Mouse (Mus musculus) kidney, postnatal 4 days (tissue): ENCODE data around the gene Rab40c.

Source experiments
- DNase-seq, 2 experiments: peaks; one replicate each; pipeline ENCODE4 v3.0.0; 2021; ENCODE audit warnings: mixed read lengths in 2 of 2

The Rab40c gene

DNA sequence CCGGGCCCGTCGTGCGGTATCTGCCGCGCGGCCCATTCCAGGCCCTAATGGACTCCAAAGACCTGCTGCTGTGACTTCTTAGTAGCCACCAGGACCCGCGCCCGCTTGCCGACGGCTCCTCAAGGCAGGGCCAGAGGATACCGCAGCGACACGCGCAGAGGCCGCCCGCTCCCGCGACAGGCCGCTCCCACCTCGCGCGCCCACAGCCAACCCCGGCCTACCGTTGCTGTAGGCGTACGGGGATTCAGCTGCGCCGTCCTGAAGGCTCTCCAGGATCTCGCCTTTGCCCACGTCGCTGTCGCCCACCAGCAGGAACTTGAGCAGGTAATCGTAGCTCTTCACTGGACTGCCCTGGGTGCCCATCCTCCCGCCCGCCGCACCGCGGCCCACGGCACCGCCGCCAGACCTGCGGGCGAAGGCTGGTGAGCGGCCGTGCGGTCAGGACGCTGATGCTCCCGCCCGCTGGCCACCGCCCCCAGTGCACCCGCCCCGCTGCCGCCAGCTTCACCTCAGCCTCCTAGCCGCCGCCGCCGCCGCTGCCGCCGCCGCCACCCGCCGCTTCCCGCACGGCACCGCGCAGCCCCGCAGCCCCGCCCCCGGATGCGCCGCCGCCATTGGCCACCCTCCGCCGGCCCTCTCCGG is at the start of gene Rab40c:
Rab40c (minus strand) TSS at position 584 of the 642 bp plus-strand sequence.
- DNase-seq: peak in 1 of 2 experiments; percentile 76

DNA sequence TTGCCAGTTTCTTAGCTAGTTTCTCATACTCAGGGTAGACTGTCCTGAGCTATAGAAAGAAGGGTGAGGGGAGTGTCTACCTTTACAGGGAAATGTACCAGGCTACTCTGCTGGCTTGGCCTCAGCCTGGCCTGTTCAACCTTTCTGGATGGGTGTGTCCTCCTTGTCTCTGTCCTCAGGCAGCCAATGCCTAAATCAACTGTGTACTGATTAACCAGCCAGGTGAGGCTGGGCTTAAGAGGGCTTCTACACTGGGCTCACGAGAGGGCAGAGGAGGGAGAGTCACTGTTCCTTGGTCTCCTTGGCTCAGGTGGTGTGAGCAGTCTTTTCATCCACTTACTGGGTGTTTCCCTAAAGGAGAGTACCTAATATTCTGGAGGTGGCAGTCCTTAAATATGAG is 48.6 kb upstream of the Rab40c start:
- DNase-seq: peak; percentile 26 to 55

DNA sequence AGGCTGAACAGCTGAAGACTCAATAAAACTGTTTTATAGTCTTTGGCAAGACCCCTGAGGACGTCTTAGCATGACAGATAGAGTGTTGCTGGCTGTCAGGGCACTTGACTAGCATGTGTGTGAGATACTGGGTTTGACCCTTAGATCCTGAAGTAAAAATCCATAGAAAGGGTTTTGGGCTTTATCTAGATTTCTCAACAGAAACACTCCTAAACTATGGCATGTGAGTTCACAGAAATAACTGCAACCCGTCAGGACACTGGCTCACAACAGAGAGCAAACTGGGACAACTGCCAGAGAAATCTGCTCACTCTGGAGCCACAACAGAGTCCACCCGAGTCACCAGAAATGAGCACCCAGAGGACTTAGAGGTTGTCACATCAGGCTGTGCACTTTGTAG is 48.1 kb upstream of the Rab40c start:
- DNase-seq: peak; percentile 28 to 41

DNA sequence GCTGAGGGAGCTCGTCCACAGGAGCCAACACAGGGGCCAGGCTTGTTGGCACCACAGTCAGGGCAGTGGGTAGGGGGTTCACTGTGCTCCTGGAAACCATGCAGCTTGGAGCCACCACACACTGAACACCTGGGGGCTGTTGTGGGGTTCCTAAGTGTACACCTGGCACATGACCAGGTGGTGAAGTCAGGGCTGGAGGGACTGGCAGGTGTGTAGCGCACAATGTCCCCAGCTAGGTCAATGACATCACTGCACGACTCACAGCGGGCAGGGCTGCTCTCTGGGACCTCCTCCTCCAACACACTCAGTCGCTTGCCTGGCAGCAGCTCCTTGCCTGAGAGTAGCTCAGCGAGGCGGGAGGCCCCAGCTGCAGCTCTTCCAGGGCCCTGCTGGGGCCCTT is 44.7 kb upstream of the Rab40c start:
- no peak for DNase-seq

DNA sequence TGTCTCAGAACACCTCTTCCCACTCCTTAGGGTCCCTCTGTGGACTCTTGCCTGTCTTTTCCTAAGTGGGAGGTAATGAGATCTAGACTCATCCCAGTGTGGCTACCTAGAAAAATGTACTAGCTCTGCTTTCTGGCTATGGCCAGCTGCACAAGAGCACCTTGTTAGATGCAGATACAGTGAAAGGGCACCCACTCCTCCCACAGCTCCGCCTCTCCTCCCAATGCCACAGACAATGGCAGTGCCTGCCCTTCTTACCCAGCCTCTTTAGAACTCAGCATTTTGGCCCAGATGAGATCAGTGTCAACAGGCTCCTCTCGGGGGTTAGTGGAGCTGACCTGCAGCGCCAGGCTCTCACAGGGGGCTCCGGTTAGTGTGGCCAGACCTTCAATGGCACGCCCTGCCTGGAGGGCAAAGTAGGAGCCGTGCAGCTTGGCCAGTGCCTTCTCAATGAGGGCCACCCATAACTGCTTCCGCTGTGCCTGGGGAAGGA is 42.9 kb upstream of the Rab40c start:
- no peak for DNase-seq

DNA sequence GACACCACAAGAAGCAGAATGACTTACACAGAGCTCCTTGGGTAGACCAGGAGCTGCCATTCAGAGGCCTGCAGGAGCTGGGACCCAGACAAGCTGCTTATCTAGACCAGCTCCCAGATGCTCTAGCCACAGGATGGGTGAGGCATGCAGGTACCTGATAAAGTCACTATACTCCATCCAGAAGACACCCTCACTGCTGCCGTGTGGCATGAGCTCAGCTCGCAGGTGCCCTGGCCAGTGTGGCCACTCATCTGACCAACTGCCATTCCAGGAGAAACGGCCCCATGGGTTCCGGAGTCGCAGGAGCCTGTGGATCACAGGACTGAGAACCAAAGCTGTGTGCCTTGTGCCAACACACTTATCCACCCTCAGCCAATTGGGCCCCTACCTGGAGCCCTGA is 42.0 kb upstream of the Rab40c start:
- no peak for DNase-seq

DNA sequence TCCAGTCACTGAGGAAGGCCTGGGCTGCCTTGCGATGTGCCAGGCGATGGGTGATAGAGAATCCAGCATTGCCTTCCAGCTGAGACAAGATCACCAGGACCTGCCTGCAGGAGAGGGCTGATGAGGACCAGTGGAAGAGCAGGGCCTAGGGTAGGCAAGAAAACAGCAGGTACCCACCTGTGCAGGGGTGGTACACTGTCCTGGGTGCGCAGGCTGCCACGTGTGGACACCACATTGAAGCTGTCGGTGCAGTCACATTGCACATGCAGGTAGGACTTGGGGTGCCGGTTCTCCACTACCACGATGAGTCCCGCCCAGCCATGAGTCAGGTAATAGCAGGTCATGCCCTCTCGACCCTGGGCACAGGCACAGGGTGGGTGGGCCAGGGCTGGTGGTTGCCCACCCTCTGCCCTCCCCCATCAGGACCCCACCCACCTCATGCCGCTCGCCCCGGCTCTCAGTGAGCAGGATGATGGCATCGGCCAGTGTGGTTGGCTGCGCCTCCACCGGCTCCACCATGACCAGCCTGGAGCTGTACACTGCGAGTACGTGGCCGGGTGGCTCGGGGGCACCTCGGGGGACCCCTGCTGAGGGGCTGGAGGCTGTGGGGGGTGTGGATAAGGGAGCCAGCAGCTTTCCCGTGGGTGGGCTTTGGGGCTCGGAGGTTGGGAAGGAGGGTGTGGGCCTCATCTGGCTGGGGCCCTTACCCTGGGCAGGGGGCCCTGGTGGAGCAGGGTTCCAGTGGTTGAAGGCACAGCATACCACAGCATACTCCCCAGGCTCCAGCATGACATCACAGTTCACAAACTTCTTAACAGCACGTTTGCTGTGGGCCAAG is 40.3 kb upstream of the Rab40c start:
- no peak for DNase-seq

DNA sequence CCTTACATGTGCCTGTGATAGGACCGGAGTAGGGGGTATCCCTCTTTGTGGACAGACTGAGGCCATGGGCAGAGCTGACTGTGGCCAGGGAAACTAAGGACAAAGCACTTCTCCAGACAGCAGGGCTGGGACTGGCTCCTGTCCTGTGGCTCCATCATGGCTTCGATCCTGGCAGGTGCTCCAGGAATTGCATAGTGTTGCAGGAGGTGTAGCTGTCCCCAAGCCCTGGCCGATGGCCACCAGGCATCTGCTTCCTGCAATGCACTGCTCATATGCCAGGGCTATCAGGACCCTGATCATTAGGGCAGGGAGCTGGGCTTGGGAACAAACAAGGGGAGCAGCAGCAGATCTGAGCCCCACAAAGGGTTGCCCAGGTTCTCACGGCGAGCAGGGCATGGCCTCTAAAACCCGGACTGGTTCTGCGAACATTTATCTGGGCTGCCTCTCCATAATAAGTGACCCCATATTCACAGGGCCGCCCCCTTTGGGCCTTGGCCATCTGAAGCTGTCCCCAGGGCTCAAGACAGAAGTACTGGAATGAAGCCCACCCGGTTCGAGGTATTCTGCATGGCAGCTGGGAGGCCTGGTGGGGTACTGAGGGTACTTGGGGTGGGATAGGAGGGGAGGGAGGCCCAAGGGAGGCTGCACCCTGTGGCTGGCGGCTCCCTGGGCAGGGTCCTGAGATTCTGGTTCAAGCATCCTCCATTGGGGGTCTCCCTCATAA is 39.4 kb upstream of the Rab40c start:
- DNase-seq: no peak

DNA sequence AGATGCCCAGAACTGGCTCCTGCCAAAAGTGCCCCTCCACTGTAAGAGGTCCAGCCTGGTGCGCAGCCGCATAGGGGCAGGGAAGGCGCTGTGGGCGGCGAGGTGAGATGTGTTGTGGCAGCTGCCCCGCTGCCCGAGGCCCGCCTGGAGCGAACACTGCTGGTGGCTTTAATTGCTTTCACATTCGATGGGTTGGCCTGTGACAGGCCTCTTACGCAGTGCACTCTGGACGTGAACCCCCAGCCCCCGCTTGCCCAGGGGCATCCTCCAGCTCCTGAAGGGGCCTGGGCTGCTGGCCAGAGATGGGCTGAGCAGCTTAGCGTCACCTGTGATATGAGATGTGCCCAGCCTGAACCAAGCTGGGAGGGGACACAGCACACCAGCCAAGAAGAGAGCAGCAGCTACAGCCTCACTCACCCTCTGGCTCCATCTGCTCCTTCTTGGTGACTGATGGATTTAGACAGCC is 38.1 kb upstream of the Rab40c start:
- DNase-seq: no peak

DNA sequence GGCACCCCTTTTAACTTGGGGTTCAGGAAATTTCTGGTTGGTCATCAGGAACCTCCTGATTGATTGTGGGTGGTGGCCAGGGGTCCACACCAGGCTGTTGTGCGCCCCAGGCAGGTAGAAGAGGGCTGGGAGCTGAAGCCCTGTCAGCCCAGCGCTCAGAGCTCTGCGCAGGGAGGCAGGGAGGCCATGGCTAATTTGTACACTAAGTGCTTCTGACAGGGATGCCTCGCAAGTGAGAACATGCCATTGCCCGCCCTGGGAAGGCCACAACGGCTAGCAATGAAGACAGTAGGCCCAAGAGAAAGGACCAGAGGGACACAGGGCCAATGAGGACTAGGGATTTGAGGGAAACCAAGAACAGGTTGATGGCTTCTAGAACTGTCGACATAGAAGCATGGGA is 37.1 kb upstream of the Rab40c start:
- no peak for DNase-seq

DNA sequence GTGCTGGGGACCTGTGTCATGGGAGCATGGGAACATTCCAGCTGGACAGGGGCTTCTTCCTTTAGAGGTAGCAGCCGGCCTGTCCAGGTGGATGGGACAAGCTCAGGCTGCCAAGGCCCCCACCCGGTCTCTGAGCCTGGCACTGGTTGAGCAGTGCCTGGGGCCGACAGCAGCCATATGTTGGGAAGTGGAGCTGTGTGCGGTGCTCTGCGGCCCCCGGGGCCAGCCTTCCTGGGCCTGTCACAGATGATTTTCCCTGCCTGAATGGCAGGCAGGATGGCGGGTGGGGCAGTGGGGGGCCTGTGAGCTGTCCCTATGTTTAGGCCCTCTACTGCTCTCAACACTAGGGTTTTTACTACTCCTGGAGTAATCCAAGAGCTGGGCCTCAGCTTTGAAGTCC is 36.7 kb upstream of the Rab40c start:
- DNase-seq: no peak

DNA sequence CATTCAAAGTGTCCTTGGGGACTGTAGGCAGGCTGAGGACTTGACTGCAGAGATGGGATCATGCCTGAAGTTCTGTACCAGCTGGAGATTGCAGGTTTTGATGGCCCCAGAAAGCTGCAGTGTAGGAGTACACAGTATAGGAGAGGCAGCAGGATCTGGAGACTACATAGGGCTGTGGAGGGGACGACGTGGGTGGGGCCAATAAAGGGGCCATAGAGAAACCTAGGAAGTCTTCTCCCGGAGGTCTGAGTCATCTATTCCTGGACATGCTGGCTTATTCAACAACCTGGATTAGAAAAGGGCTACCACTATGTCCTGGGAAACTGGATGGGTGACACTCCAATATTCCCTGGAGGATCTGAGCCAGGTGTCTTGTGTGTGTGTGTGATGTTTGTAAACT is 36.2 kb upstream of the Rab40c start:
- no peak for DNase-seq

DNA sequence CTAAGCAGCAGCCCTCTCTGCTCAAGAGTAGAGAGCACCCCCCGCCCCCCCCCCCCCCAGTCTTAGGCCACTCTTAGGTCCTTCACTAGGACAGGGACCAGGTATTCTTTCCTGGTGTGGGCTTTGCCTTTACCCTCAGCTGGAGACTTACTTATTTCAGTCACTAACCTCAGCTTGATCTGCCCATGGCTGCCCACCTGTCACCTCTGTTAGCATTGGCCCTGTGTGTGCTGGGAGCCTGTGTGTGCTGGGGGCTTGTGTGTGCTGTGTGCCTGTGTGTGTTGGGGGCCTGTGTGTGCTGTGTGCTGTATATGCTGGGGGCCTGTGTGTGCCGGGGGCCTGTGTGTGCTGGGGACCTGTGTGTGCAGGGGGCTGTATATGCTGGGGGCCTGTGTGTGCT is 35.1 kb upstream of the Rab40c start:
- DNase-seq: no peak

DNA sequence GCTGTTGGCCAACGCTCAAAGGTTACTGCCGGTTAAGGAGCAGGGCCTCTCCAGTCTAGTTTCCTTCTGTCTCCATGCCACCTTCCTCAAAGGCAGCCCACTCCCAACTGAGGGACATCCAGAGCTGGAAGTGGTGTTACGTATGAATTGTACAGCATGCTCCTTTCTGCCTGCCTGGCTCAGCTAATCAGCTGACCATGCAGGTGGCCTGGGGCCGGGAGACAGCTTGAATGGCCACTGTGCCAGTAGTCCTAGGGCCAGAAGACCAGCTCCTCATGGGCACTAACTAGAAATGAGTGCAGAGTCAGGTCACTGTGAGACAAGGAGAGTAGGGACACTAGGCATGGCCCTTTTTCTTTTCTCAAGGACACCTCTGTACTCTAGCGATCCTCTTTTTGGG is 33.6 kb upstream of the Rab40c start:
- DNase-seq: no peak

DNA sequence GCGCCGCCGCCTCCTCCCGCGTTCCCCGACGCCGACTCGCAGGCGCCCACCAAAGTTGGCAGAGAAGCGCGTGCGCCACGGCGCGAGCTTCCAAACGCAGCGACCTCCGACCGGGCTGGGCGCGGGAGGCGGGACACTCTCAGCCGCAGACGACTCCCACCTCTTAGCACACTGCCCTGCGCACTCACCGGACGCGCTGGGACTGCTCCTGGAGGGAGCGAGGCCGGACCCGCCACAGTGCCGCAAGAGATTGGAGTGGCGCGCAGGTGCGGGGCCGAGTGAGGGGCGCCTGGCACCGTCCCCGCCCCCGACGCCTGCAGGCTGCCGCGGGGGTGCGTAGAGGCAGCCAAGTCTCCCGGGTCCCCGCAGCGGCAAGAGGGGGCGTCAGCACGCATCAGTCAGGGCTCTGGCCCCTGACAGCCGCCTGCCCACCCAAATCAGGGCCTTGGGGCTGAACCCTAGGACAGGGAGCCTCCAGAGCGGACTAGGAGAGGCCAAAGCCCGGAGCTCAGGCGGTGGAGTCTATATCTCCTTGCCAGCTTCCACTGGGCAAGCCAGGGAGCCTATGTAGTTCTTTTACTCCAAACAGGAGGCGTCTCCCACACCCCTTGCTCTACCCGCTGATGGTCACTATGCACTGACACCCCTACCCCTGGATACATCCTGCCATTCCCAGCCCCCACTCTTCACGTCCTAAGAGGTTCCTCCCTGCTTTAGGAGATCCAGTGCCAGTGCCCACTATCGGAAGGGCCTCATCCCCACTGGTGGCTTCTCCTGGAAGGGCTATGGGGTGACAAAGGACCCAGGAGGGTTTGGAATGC is 32.5 kb upstream of the Rab40c start, which contains the start of gene A930017K11Rik:
A930017K11Rik (minus strand) TSS at position 763 of the 821 bp plus-strand sequence.
- peak; percentile 51 to 68 for DNase-seq

DNA sequence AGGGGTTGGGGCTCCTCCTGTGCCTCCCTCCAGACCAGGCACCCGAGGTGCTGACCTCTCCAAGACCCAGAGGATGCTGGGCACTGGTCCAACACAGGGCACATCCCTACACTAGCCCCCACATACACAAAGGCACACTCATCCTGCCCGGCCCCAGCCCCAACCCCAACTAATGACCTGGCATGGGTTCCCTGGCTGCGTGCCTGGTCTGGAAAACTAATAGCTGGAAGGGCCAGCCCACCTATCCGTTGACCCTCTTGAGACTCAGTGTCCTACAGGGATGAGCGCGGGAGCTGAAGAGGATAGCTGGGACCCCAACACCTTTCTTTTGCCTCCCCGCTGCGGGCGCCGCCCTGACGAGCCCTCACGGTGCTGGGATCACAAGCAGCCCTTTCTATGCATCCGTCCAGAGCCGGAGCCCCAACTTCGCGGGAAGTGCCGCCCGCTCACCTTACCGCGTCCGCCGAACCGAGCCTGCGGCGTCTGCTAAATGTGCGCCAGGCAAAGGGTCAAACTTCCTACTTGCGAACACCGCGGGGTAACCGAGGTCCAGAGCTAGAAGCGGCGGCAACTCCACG is 31.8 kb upstream of the Rab40c start:
- peak; percentile 27 to 37 for DNase-seq

DNA sequence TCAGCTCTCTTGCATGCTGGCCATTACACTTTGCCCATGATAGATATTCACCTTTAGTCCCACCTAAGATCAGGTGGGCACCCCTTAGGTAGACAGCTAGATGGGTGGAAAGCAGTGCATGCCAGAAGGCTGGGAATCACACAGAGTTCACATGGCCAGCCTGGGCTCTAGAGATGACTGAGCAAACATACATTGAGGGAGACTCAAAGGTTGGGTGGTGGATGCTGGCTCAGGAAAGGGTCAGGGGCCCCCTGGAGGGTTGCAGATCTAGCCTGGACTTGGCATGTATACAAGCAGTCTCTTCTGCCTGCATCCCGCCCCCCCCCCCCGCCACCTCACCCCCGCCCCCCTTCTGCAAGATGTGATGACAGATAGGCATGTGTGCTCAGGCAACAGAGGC is 31.2 kb upstream of the Rab40c start:
- DNase-seq: no peak

DNA sequence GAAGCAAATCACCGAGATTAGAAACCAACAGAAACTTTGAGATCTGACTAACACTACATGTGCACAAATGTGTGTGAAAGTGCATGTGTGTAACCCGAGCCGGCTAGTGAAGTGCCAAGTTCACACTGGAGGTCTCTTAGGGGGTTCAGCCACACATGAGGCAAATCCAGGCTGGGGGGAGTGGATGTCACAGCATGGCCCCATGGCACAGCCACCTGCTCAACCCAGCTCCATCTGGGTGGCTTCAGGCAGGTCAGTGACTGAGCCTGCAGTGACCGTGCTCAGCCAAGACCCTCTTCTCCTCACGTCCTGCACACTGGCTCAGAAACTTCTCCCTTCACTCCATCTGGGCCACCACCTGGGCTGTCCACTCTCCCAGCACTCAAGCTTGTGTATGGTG is 30.5 kb upstream of the Rab40c start:
- no peak for DNase-seq

DNA sequence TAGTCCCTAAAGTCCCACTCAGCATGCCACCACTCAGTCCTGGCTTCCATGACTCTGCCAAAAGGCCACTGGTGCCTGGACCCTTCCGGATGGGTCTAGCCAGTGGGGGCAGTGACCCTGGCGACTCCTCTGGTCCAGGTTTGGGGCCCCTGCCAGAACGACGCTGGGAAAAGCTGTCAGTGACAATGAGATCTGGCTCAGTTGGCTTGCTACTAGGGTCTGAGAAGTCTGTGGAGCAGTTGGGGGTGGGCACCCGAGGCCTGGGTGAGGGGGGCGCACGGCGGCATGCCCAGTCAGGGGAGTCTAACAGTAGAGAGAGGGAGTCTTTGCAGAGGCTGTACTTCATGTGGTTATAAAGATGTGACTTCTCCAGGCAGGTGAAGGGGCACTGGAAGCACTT is 28.5 kb upstream of the Rab40c start:
- DNase-seq: no peak

DNA sequence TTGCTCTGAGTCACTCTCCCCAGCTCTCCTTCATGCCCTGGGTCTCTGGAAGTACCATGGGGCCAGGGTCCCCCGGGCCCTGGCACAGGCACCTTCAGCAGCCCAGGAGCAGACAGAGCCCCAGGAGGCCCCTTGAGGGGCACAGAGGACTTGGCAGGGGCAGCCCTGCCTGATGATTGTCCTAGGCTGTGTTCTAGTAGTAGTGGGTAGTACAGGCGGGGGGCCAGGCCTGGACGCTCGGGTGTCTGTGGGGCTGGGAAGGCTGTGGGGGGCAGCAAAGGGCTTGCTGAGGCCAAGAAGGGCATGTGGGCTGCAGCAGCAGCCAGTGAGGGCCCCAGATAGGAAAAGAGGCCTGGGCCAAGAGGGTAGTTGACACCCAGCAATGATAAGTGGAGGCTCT is 28.0 kb upstream of the Rab40c start:
- DNase-seq: no peak

DNA sequence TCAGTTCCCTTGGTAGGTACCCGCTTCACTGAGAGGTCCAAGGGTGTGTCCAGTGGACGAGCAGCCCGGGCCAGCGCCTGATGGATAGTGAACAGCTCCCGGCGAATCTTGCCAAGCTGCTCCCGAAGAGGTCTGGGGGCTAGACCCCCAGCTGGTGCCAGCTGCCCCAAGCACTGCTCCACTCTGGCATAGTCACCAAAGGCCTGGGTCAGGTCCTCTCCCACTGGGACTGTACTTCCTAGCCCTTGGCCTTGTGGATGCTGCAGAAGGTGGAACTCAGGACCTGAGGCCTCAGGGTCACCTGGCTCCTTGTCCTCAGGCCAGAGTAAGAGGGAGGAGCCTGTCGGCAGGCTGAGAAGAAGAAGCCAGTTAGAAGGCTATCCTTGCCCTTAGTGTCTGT is 27.4 kb upstream of the Rab40c start:
- no peak for DNase-seq

DNA sequence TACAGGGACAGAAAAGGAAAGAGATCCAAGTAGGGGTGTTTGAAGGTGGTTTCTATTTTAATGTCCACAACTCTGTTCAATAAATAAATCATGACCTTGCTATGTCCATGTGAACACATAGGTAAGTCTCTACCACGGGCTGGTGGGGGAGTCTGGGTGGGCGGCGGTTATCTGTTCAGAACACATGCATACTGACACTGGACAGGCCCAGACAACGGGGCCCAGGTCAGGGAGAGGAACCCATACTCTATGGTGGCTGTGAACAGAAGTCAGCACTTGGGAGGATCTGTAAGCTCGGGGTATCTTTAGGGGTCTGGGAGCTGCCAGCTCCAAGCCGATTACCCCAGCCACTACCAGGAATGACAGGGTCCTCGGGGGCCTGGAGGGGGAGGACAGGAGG is 26.8 kb upstream of the Rab40c start:
- no peak for DNase-seq
